Mouse (Mus musculus): ENCODE measurements around the gene Hhip.
A peak's percentile ranks its signal among the peaks of the same experiment; 100 is the strongest.

Gene Hhip

GRCm38 (mm10) chr8:80057198-80058174 is at the start of gene Hhip:
Gene Hhip, minus strand, starts transcription at chr8:80058006.
- peak; percentile 19 for DNase-seq (ENCODE audit: low spot score)

GRCm38 (mm10) chr8:80087021-80087420 is 29.2 kb upstream of the Hhip start:
- no peak for DNase-seq (ENCODE audit: low spot score)

GRCm38 (mm10) chr8:80058193-80058592 is 387 bp upstream of the Hhip start:
- DNase-seq (ENCODE audit: low spot score), result no peak

GRCm38 (mm10) chr8:80056331-80057070 is 1.3 kb downstream of the Hhip start:
- DNase-seq (ENCODE audit: low spot score), result no peak

DNA sequence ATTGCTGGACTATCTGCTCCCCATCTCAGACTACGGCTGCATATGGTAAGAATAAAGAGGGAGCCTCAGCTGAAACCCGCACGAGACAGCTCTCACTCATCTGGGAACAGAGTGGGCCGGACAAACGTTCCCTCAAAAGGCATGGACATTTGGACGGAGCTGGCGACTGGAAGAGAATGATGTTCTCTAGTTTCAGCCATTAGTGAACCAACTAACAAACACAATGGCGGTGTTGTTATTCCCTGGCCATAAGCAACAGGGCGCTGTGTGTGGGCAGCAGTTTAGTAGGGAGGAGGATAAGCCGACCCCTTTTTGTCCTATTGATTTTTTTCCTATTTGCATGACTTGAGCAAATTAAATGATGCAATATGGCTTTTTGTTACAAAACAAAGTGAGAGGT is 2.0 kb downstream of the Hhip start:
- no peak for DNase-seq (ENCODE audit: low spot score)

DNA sequence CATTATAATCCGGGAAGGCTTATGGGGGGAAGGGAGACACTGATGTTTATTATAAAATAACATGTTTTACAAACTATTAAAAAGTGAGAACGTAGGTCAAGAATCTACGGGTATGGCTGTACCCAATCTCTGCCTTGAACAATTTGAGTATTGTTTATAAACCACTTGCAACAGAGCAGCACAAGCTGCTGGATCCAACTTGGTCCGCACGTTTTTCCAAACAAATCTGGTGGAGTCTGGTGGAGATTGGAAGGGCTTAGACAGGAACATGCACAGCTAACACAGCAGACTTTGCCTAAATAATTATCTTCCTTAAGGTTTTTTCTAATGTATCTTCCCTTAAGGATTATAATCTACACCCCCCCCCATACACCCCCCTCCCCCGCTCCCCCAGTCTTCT is 2.7 kb downstream of the Hhip start:
- no peak for DNase-seq (ENCODE audit: low spot score)

- DNase-seq (ENCODE audit: low spot score), result no peak
These were observed 3.6 kb downstream of the Hhip start for GRCm38 (mm10) chr8:80054216-80054615.

DNA sequence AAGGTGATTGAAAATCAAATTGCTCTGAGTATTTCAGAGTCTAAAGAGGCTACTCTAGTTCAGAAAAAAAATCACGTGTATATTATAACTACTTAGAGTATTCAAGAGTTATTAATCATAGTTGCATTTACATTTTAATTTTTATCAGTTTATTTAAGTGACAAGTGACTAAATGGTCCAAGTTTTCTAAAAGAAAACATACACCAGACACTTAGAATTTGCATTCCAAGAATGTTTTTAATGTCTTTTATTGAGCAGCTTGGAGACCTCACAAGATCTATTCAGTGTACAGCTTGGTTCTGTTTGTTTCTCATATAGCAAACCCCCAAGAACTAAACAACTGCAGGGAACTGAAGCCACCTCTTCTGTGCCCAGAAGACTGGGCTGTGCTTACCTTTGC is 5.0 kb downstream of the Hhip start:
- no peak for DNase-seq (ENCODE audit: low spot score)

DNA sequence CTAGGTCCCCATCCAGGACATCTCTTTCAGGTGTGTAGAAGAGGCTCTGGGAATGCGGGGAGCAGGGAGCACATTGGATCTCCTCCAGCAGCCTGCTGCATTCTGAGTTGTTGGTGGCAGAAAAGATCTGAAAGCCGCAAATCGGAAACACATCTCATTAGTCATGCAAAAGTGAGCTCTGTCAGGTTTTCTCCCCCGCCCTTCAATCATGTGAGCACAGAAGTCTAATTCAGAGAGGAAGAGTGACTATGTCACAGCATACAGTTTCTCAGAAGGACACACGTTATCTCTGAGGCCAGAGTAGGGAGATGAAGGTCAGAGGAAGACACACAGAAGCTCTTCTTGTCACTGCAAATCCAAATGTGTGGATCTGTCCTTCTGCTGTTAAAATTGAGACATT is 6.3 kb downstream of the Hhip start:
- no peak for DNase-seq (ENCODE audit: low spot score)

GRCm38 (mm10) chr8:80049256-80050005 is 8.4 kb downstream of the Hhip start:
- no peak for DNase-seq (ENCODE audit: low spot score)

- no peak for DNase-seq (ENCODE audit: low spot score)
These were observed 9.6 kb downstream of the Hhip start for GRCm38 (mm10) chr8:80048256-80048655.

GRCm38 (mm10) chr8:80037644-80038253 is 20.1 kb downstream of the Hhip start:
- no peak for DNase-seq (ENCODE audit: low spot score)

DNA sequence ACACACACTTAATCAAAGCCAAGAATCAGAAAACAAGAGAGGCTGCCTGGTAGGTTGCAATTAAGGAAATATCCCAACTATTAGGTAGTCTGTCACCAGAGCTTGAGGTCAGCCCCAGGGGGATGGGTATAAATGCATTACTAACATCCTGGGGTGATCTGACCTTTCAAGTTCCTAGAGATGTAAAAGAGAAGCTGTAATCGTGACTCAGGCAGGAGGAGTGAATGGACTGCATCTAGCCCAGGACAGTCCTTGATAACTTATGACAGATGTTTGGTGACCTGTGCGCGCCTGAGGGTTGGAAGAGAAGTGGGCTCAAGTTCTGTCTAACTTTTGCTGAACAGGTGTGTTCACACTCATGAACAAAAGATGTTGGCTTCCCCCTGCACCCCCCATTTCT is 25.2 kb downstream of the Hhip start:
- no peak for DNase-seq (ENCODE audit: low spot score)

DNA sequence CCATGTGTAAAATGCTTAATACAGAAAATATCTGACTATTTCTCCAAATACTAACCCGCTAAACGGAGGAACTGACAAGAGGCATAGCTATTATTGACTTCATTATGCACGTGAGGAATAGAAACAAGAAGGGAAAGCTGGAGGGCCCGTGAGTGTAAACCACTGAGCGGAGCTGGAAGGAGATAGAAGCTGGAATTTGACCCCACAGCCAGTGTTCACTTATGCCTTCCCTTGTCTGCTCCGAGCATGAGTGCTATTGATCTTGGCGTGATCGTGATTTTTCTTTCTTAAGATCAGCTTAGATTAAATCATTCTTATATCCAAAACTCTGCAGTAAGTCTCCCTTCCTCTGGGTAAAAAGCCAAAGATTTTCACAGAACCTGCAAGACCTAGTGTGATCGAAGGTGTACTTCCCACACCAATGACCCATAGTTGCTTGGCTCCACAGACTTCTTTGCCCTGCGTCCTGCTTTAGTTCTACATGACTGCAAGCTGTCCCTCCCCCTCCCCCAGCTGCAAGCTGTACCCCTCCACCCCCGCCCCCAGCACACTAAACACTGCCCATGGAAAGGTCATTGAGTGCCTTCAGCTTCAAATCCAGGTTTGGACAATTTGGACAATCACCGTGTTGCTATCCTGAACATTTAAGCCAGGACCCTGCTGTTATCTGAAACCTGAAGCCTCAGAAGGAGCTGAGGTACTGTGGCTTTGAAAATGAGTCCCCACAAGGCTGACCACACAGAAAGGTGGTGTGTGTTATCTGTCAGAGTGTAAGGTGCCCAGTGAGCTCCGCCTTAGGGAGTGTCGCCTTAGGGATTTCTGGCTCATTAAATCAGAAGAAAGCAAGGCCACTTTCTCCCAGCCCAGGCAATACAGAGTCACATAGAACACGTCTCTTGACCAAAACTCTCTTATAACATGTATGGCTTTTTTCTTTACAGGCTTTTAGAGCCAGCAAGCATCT is 26.2 kb downstream of the Hhip start:
- no peak for DNase-seq (ENCODE audit: low spot score)

DNA sequence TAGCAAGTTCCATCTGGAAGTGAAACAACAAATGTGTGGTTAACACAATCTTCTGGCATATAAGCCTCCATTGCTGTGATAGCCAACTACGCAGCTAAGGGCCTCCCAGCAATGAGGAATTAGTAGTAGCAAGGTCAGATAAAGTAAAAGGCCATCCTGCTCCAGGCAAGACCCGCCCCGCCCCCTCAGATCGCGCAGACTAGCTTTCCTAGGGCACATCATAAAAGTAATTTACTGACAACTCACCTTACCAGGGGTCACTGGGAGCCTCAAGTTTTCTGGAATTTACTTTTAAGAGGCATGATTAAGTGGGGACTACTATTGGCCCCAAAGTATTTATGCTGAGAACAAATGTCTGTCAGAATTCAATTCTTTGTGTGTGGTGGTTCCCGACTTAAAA is 28.2 kb downstream of the Hhip start:
- no peak for DNase-seq (ENCODE audit: low spot score)

GRCm38 (mm10) chr8:80020469-80020868 is 37.3 kb downstream of the Hhip start:
- DNase-seq (ENCODE audit: low spot score), result no peak

- no peak for DNase-seq (ENCODE audit: low spot score)
These were observed 42.0 kb downstream of the Hhip start for GRCm38 (mm10) chr8:80015818-80016217.

DNA sequence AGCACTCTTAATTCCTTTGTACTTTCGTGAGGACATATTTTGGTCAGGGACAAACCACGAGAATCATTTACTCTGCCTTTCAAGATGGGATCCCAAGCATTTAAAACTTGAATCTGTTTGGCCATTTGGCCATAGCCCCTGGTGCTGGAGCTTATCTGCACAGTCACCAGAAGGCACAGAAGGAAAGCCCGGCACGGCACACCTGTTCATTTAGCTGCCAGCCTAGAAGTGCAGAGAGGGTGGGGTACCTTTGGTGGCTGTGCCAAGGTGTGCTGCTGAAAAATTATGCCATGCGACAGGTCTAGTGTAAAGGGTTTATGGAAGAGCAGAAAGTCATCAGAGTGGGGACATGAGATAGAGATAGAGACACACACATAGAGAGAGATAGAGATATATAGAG is 53.4 kb downstream of the Hhip start:
- DNase-seq (ENCODE audit: low spot score), result no peak

DNA sequence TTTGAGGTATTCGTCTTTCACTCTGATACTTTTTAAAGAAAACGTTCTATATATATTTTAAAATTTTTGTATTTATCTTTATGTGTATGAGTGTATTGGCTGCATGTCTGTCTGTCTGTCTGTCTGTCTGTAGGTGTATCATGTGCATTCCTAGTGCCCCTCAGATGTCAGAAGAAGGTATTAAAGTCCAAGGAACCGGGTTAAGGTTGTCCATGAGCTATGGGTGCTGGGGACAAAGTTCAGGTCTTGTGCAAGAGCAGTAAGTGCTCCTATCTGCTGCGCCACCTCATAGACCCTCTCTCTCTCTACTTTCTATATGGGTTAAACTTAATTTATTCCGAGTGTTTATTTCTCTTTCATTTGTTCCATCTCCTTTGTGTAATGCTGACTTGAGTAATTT is 55.5 kb downstream of the Hhip start:
- no peak for DNase-seq (ENCODE audit: low spot score)

DNA sequence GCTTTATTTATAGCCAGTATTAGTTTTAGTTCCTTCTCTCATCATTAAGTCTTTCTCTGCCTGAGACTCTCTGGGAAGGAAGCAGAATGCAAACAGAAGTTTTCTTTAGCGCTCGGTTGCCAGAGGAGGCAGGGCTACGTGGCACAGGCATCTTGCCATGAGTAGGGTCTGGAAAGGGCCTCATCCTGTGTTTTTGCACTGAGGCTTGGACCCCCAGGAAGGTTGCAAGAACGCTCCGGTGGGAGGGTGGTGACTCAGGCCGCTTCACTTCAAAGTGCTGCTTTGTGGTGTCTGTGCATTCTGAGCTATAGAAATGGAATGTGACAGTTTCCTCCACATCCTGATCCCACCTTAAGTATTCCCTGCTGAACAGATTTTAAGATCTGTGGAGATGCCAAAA is 62.7 kb downstream of the Hhip start:
- DNase-seq (ENCODE audit: low spot score), result no peak

GRCm38 (mm10) chr8:79993507-79993906 is 64.3 kb downstream of the Hhip start:
- DNase-seq (ENCODE audit: low spot score), result no peak

All from urinary bladder, postnatal 25 days (tissue).